Mouse (Mus musculus) activated CD4-positive, CD25-positive, alpha-beta regulatory T cell, adult 4 months (primary cell): Measurements from ENCODE around the gene Col5a1. TPM values are rescaled to one million over a fixed set of nuclear protein-coding genes. Genes with fewer than 3 reads are reported as not detected.

Experiments
- ATAC-seq: one replicate; pipeline ENCODE4 v1.8.0; 2017
- polyA plus RNA-seq, 2 experiments: library from polyadenylated mRNA; unstranded; fragments of 100-300 nt; shearing (Covaris generic); gene quantifications; one replicate each; pipeline ENCODE4 v1.2.1; 2017

Gene Col5a1
- polyA plus RNA-seq, 2 experiments from 2014 or later, result not detected

DNA sequence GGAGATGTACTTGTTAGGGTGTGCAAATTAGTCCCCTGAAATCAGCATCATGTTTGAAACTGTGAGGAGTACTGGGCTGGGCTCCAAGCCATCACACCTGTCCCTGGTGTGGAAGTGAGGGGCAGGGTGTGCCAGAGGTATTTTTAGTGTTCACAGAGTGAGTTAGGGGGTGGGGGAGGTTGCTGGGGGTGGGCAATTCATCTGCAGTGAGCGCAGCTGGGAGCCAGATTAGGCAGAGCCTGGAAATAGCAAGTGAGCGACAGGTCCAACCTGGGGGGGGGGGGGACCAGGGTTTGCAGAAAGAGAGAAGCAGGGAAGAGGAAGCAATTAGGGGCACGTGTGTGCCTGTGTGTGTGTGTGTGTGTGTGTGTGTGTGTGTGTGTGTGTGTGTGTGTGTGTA lies 89.6 kb downstream of the Col5a1 start:
- ATAC-seq, result no peak

DNA sequence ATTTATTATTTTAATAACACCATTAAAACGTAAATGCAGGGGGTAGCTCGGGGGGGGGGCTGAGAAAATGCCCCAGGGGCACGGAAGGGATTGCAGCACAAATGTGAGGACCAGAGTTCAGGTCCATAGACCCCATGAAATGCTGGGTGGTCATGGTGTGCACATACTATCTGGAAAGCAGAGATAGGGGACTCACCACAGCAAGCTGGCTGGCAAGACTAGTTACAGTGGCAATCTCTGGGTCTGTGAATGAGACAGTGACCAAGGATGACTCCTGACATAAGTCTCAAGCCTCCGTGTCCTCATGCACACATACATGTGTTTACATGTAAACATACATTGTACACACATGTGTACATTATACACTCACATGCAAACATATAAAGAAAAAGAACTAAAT lies 90.3 kb downstream of the Col5a1 start:
- ATAC-seq, result no peak

DNA sequence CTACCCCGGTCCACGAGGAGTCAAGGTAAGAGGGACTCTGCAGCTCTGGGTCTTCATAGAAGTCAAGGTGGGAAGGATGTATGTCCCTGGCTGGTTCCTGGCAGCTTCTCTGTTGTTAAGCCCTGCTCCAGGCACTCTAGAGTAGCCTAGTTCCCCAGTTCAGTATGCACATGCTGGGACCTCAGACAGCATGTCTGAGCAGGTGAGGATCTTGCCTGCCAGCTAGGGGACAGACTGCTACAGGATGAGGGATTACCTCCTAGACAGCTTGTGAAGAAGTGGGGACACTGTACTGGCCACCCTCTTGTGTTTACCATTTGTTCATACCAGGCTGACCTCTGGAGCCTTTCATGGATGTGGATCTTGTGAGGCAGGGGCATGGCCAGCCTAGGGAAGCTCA lies 94.8 kb downstream of the Col5a1 start:
- ATAC-seq, result no peak

DNA sequence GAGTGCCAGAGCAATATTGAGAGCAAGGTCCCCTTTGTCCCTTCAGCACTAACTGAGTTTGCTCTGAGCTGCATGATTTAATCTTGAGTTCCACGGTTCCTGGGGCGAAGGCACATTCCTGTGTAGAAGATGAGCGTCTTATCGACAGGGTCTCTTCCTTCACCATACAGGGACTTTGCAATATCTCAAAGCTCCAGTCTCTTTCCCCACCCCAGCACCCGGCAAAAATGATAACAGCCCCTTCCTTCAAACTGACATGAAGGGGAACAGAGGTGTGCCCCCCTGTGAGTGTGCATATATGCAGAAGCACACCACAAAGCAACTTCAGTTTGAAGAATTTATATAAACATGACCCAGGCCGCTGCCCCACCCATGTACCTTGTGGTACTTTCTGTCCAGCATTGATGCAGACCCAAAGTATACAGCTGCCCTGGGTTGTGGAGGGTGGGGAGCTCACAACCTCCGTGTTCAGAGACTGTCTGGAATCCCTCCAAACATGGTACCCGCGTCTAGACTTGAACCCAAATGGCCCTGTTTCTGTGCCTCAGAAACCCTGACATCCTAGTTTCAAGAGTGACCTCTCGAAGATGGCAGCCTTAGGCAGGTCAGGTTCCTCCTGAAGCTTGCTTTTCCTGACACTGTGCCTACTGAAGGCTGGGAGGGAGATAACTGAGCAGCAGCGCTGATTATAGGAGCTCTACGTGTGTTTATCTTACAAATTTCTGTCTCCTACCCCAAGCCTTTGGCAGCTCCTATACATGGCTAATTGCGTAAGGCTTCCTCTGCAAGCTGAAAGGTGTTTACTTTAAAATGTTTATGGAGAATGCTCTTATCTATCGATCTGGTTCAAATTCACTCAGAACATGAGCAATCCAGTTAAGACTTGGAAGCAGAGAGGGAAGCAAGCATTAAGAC lies 95.7 kb downstream of the Col5a1 start:
- ATAC-seq, result no peak

DNA sequence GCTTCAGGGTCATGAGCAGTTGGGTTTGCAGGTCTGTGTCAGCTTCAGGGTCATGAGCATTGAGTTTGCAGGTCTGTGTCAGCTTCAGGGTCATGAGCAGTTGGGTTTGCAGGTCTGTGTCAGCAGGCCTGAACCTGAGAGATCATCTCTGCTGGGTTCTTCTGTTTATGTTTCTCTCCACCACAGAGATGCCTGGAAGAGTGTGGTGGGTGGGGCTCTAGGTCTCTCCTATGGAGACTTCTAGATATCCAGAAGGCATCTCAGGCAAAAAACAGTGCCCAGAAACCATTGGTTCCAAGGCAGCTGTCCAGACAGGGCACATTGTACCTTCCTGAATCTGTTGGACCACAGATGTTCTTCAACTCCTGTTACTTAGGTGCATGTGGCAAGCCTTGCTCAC lies 96.9 kb downstream of the Col5a1 start:
- no peak for ATAC-seq

DNA sequence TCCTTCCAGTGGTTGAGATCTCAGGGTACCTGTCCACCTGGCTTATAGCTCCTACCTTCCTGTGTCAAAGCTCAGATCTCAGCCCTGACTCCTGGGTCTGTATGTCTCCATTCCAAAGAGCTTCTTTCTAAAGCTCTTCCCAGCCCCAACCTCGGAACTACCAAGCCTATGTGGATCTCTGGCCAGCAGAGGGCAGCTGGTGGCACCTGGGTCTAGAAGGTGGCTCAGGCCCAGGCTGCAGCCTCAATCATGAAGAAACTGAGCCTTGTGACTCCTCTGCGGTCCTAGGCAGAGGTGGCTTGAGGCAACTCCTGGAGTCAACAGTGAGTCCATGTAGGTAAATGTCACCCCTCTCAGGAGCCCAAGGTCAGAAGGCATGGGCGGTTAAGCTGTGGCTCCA lies 97.7 kb downstream of the Col5a1 start:
- no peak for ATAC-seq

DNA sequence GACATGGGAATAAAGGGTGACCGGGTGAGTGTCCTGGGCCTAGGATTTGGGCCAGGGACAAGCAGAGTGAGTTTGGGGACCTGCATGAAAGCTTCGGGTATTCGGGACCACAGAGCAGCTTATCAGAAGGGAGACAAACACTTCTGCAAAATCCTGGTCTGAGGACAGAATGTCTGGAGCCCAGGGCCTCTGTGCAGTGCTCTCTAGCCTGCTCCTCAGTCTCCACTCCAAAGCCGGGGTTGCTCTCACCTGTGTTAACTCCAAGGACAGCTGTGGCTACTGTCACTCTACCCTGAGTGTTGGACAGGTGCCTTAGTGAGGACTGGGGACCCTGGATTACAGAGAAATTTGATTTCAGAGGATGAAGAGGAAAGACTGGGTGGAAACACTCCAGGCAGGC lies 100.5 kb downstream of the Col5a1 start:
- ATAC-seq, result no peak

DNA sequence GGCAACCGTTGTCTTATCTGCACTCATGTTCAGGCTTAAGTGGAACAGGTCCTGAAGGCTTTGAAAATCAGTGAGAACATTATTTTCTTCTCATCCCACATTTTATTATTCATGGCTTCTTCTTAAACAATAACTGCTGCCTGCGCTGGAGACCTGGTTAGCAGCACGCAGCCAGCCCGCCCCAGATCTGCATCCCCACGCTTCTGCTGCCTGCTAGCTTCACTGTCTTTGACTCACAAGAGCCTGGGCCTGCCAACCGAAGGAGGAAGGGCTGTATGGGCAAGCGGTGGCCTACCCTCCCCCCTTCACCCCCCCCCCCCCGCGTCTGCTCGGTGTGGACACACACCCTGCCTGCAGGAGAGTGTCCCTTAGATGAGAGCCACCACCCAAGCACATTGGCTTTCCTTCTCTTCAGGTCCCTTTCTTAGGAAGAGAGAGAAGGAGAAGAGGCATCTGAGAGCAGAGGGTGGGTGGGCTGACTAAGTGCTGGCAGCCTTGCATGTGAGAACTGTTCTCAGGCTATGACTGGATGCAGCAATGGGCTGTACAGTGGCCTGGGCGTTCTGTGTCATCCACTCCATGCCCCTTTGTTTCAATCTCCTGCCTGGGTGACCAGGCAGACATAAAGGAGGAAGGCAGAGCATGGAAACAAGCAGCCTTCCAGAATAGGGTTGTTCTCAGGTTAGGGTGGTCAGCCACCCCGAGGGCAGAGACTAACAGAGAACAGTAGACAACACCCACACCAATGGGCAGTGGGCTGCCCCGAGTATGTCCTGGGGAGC lies 104.4 kb downstream of the Col5a1 start:
- ATAC-seq, result no peak

DNA sequence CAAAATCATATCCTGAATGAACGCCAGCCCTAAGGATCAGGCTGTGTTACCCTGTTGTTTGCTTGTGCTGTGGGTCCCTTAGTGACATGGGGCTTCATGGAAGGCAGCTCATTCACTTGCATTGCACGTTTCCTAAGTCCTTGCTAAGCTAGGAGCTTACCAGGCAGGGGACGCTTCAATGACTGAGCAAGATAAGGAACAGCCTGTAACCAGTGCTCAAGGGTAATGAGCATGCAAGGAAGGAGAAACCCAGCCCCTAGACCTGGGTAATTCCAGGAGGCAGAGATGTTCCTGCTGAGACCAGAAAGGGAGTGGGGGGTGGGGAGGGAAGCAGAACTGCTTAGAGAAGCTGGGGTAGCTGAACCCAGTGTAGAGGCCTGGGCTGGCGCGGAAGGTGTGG lies 107.2 kb downstream of the Col5a1 start:
- no peak for ATAC-seq

DNA sequence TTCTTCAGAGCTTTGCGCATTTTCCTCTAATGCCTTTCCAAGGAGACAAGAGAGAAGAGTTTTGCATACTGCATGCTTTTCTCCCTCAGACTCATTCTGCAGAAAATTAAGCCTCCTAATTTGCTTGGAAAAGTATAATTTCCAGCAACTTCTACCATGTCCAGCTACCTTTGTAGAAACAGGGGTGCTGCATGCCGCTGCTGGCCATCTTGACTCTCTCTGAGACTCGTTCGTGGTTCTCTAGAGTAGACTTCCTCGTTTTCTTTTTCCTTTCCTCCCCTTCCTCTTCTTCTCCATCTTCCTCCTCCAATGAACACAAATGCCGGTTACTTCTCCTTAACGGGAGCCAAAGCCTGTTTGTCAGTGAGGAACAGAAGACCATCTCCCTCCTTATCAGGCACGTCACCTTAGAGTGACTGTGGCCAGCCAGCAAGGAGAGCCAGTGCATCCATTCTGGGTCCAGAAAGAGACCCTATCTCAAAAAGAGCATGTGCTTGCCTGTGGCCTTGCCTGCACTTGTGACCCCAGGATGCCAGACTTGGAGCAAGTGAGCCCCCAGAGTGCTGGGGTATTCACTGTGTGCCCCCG lies 113.9 kb downstream of the Col5a1 start:
- no peak for ATAC-seq

DNA sequence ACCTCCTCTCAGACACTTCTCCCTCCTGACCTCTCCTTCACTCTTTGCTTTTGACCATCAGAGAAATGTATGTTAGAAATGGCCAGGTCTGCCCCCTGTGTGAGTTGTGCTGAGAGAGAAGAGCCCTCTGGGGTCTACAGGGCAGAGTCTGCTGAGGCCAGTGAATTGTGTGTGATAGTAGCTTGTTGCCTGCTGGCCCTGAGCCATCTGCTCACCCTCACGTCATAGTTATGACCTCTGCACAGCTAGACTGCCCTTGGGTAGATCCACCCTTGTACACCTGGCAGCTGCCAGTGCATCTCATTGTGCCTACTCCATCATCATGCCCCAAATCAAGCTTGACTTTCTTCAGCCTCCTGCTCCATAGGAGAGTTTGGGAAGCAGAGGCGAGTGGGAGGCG lies 114.4 kb downstream of the Col5a1 start:
- no peak for ATAC-seq

DNA sequence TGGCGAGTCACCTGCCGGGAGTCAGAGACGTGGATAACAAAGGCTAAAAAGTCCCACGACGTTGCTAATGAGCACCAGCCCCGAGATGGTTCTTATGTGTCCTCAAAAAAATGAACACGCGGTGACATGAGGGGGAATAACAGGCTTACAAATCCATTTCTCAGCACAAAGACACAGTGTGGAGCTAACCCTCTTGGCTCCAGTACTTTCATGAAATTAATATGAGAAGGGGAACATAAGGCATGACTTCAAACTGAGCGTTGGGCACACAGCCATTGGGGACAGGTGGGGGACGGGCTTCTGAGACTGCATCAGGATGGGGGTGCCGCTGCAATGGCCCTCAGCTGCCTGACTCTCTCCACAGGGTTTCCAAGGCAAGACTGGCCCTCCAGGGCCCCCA lies 115.0 kb downstream of the Col5a1 start:
- ATAC-seq, result no peak

DNA sequence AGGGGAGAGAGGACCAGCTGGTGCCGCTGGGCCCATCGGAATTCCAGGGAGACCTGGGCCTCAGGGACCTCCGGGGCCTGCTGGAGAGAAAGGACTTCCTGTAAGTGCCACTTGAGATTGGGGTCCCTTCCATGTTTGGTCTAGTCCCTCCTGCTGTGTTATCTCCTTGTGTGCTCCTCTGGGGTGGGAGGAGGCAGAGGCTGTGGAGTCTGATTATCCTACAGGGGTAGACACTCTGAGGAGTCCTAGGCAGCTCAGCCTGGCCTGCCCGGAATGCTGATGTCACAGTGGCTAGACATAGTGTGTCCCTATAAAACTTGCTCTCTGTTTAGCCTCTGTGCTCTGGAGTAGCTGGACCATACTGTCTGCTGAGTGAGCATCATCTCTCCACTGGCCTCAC lies 119.0 kb downstream of the Col5a1 start:
- no peak for ATAC-seq

DNA sequence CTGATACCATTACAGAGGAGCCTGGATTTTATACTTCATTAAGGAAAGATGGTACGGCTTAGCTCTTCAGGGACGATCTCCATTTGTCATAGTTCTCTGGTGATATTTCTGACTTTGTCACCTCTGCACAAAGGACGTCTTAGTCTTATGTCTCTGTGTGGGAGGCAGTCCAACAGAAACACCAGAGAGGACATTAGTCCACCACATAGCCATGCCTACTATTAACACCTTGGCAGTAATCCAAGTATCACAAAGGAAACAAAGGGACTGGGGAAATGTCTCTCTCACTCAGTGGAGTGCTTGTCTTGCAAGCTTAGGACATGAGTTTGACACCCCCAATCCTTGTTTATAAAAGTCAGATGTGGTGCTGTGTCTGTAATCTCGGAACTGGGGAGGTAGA lies 122.0 kb downstream of the Col5a1 start:
- ATAC-seq, result no peak

DNA sequence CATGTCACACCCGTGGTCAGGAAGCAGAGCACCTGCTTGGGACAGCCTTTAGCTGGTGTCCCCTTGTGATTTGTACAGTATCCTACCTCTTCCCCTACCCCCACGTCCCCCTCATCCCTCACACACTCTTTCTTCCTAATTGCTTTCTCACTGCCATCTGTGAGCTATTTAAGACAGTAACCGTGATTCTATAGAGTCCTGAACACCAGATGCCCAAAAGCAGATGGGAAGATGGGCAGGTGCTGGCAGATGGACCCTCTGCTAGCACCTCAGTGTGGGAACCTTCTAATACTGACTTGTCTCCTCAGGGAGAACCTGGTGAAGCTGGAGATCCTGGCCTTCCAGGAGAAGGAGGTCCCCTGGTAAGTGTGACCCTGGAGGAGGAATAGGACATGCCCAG lies 126.1 kb downstream of the Col5a1 start:
- ATAC-seq, result no peak

DNA sequence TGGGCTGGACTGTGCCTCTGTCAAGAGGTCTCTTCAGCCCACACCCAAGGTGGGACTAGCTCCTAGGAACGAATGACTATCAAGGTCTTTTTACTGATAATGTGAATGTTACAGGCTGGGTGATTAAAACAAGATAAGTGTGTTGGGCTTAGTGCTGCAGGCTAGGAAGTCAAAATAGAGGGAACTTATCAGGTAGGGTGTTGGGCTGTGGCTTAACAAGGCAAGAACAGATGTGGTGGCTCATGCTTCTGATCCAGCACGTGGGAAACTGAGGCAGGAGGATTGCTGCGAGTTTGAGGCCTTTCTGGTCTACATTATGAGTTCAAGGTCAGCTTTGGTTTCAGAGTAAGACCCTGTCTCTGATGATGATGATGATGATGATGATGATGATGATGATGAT lies 128.6 kb downstream of the Col5a1 start:
- ATAC-seq, result no peak

DNA sequence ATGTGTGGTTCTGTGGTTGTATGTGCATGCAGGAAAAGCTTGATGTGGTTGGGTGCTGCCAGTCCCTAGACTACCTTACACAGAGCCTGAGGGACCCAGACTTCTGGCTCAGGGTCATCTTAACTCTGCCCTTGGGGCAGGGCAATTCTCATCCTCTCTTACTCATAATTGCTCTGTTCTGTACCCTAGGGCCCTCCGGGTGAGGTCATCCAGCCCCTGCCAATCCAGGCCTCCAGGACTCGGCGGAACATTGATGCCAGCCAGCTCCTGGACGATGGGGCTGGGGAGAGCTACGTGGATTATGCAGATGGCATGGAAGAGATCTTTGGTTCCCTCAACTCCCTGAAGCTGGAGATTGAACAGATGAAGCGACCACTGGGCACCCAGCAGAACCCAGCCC lies 138.2 kb downstream of the Col5a1 start:
- no peak for ATAC-seq

DNA sequence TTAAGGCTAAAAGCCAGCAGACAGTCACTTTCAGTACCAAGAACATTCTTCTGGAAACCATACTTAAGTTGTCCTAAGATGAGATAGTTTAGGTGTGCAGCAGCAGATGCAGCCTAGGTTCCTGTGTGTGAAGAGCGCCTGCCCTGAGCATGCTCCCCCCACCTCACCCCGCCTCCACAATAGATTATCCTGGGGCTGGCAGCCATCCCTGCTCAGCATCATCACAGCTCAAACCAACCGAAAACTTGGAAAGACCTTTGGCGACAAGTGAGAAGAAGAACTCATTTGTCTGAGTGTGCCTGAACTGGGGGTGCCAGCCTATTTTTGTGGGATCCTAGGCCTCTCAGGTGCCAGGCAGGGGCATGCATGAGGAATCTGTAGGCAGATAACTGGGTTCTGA lies 139.6 kb downstream of the Col5a1 start:
- no peak for ATAC-seq

DNA sequence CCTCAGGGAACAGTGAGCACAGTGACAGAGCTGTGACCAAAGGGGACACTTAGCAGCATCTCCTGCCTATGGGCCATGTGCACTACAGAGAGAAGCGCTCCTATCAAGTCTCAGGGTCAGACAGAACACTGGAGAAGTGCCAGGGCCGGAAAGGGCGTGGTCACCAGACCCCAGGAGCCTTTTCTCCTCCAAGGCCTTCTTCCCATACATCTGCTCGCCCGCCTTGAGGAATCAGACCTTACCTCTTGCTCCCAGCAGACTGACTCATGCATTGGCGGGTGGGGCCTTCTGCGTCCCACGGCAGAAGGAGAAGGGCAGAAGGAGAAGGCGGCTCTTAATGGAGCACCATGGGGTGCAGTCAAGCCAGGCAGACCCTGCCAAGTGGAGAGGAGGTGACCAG lies 145.6 kb downstream of the Col5a1 start:
- no peak for ATAC-seq

DNA sequence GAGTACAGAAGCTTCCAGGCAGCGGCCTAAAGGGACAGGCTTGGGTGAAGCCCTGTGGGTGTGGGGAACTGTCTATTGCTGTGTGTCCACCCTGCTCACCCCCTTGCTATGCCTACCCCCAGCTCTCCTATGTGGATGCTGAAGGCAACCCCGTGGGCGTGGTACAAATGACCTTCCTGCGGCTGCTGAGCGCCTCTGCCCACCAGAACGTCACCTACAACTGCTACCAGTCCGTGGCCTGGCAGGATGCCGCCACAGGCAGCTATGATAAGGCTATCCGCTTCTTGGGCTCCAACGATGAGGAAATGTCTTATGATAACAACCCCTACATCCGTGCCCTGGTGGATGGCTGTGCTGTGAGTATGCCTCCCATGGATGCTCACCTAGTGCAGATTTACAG lies 146.2 kb downstream of the Col5a1 start:
- no peak for ATAC-seq

DNA sequence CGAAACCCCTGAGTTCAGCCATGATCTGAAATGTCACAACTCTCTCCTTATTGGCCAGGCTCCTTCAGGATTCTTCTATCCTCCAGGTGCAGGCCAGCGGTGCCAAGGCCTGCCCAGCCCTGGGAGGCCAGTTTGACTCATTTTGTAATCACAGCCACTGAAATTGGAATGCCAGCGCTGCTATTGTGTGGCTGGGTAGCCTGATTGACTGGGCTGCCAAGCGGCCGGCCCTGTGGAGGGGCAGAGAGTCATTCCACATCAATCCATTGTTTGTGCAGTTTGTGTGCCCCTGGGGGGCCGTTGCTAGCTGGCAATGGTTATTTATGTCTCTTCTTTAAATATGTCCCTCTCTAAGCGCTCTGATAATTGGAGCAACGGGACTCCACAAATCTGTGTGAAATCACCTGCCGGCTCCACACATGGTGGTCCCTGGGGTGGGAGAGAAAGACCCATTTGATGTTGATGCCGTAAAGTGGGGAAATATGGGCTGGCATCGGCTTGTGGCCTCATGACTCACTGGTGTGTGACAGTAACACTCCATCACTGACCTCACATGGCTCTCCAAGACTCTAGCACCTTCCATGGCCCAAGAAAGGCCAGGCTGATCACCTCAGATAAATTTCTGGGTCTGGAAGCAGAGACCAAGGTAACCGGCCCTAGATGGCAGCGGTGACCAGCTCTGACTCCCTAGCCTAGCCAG lies 147.9 kb downstream of the Col5a1 start:
- no peak for ATAC-seq

DNA sequence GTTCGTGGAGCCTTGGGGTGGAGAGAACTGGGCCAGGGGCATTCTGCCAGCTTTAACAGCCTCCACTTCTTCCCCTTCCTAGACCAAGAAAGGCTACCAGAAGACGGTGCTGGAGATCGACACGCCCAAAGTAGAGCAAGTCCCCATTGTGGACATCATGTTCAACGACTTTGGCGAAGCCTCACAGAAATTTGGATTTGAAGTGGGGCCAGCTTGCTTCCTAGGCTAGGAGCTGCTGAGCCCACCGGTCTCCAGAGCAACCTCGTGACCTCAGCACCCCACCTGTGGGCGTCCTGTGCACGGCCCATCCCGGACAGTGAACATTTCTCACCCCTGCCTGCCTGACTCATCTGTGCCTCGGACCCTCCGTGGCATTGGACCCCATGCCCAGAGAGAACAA lies 150.6 kb downstream of the Col5a1 start:
- no peak for ATAC-seq
